Mouse (Mus musculus) olfactory bulb, adult 2 months (tissue): ENCODE results near the gene Olfr1040.
"Not testable (repeated sequence)": the region's sequence is repeated elsewhere in the genome, so short reads cannot be mapped to it uniquely, and the experiment has no call there.

ENCODE experiments used
- CTCF ChIP-seq: fragments of 200-500 bp; IDR thresholded peaks from 2 replicates; pipeline ENCODE4 v1.5.1; 2012; ENCODE audit warnings: low read depth, mild to moderate bottlenecking, low read length, moderate library complexity; ENCODE audit not compliant: insufficient read depth
- POLR2A ChIP-seq: fragments of 200-500 bp; IDR thresholded peaks from 2 replicates; pipeline ENCODE4 v1.6.1; 2012; ENCODE audit warnings: mild to moderate bottlenecking, low read depth, low read length, moderate library complexity; ENCODE audit not compliant: insufficient read depth

GRCm38 (mm10) chr2:86175422-86175821 is 28.9 kb upstream of the Olfr1040 start:
- TF ChIP-seq CTCF, POLR2A: not testable (repeated sequence)
